Mouse (Mus musculus) adrenal gland, adult (tissue): ENCODE measurements around the gene Thsd4.
A peak's percentile ranks its signal among the peaks of the same experiment; 100 is the strongest.

ENCODE experiments used
- DNase-seq, 2 experiments: peaks; one replicate each; pipeline ENCODE4 v3.0.0; 2022 to 2023; ENCODE audit warnings: low spot score in 1 of 2; ENCODE audit not compliant: inconsistent age in 2 of 2

Gene Thsd4

DNA sequence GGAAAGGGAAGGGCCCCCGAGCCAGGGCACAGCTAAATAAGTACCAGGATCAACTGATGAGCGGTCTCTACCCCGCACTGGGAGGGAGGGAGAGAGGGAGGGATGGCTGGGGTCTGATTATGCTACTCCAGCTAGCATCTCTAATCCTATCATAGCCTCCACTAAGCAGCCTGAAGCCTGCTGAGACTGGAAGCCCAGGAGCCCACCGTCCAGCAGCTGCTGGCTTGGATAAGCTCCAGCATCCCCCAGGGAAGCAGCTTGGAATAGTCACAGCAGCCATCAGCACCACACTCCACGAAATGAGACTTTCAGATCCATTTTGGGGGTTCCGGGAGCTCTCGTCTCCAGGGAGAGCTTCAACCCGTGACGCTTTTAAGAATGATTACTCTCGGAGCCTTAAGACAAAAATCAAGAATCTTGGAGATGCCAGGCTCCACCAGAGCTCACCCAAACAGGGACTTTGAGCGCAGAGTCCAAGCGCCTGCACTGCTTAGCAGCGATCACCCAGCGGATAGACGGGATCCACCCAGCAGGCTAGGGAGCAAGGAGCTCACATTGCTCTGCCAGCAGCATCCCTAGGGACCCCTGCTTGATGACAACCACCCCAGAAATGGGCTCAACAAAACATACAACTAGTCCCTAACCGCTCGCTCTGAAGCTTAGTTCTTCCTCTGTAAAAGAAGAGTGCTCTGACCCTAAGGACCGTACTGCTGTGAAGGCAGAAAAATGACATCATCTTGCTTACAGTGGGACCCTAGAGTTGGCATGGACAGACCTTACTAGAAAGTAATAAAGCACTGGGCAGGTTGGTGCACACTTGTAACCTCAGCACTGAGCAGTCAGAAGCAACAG lies 64.3 kb downstream of the Thsd4 start:
- no peak for DNase-seq

DNA sequence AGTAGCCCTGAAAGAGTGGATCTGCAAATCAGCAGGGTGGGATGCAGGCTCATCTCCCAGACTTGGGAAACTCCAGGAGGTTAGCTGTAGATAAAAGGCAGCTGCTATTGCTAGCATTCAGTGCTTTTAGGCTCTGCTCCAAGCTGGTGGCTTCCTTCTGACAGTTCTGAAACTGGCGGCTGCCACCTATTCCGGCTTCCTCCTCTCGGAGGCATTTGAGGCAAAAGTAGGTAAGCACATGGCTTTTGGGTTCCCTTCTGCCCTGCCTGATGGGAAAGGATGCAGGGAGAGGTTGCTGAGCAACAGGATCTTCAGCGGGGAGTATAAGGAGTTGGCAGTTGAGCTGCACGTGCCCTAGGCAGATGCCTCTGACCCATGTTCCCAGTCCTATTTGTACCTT lies 65.2 kb downstream of the Thsd4 start:
- no peak for DNase-seq

DNA sequence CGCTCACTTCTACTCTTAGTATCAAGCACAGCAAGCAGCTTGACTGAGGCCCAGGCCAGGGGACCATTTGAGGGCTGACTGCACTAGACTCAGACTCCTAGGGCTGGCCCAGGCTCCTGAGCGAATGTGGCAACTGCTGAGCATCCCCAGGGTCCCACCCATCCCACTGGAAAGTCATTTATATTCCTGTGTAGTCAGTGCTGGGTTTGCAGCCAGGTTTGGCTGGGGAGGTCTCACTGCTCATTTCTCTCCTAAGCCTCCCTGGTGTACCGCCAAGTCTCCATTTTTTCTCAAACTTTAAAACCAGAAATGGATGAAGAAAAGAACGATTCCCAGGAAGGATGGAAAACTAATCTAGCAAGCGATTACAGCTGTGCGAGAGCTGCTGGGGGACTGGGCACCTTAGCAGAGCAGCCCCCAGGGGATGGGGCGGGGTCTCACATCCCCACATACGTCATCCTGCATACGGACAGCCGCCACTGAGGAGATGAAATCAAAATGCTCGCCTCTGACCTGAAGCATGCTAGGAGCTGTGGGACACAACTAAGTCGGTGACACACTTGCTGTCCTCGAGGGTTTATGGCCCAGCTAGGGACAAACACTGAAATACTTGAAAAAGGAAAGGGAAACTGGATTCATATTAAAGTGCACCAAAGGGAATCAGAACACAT lies 67.3 kb downstream of the Thsd4 start:
- DNase-seq = no peak

DNA sequence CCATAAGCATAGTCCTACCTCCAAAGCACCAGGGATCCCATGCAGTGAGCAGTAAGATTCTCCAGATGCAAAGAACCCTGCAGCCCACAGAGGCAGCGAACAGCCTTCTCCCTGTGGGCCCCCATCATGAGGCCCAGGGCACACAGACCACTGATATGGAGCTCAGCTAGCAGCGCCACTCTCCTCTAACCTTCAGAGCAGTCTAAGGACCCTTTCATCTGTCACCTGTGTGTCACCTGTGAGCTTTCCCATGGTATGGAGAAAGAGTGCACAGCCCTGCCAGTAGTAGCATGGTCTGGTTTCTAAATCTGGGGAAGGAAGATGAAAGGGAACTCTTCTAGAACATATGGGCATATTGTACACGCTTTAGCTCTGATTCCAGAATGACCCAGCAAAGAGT lies 72.3 kb downstream of the Thsd4 start:
- DNase-seq = no peak

DNA sequence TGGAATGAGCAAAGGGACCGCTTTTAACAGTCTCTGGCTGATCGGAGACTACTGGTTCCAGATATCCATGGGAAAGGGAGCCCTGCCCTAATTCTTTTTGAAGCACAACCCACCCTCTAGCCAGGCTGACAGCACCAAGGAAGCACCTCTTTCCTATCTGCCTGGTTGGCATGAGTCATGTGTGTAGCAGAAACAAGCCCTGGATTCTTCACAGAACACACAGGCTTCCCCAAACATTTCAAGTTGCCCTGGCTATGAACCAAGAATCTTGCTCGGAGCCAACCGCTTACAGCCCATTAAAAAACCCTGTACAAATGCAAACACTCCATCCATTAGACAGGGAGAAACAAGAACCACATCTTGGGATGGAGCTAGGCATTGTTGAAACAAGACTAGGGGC lies 76.0 kb downstream of the Thsd4 start:
- DNase-seq = no peak

DNA sequence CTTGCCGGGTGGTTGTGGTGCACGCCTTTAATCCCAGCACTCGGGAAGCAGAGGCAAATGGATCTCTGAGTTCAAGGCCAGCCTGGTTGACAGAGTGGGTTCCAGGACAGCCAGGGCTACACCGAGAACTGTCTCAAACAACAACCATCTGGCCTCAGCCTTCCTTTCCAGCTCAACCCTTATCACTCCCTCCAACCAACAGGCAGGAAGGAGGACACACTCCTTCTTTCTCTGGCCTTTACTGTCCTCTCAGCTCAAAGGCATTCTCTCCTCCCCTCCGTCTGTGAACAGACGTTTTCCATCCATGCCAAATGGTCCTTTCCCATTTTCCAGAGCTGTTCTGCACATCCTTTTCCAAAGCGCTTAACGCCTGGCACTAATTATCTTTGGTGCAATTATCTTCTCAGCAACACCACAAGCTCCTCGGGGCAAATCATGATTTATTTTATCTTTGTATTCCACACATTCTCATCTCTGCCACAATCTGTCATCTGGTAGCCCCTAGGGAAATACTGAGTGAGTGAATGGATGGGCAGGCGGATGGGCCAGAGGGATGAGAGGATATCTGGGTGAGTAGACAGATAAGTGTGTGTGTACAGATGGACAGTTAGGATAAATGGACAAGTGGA lies 80.5 kb downstream of the Thsd4 start:
- DNase-seq = no peak

DNA sequence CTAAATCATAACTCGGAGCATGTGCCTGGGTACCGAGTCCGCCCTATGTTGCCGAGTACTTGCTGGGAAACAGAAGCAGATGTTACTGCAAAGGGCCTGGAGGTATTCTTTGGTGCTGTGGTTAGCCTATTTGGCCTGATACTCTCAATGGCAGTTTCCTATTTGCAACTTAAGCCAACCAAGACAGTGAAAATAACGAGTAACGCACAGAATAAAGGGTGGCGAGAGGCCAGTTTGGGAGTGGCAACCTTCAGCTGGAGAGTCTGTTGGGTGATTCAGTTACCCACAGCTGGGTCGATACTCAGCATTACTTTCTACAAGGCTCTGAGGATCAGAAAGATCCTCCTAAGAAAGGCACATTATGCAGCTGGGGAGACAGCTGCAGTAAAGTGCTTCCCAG lies 81.3 kb downstream of the Thsd4 start:
- DNase-seq = no peak

DNA sequence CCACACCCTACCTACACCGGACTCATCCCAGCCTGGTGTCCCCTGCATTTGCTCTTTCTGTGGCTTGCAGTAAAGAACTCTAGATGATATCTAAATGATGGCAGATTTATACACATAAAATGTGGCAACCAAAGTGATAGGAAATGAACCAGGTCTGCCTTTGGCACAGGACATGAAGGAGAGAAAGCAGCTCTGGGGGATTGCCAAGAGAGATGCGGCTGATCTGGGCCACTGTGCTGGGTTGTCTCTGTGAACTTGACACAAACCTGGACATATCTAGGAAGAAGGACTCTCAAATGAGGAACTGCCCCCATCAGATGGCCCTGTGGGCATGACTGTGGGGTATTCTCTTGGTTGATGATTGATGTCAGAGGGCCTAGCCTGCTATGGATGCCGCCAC lies 85.6 kb downstream of the Thsd4 start:
- no peak for DNase-seq

DNA sequence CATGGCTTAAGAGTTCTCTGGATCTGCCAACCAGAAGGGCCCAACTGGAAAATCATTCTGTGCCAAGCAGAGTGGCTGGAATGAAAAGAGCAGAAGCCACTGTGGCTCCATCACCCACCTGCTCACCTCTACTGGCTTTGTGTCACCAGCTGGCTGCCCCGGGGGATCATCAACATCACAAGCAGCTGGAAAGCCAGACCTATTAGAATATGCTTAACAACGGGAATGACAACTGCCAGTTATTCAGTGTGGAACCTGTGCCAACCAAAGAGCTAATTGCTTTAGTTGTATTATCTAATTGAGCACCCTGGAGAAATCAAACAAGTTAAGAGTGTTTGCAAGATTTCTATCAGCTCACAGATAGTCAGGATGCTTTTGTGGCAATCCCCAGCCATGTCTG lies 87.8 kb downstream of the Thsd4 start:
- no peak for DNase-seq

DNA sequence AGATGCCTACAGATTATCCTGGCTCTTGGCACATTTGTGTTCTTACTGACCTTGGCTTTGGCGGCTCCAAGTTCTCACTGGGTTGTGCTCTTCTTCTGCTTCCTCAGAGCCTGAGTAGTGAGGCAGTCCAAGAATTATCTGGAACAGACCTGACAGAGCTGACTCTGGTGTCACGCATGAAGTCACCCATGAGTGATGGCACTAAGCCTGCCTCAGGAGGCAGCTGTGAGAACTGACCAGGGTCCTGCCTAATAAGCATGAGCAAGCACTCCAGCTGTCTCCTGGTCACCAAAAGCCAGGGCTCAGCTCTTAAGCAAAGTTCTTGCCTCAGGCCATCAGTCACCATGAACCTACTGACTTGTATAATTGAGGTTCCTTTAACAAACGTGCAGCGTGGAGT lies 89.9 kb downstream of the Thsd4 start:
- no peak for DNase-seq

DNA sequence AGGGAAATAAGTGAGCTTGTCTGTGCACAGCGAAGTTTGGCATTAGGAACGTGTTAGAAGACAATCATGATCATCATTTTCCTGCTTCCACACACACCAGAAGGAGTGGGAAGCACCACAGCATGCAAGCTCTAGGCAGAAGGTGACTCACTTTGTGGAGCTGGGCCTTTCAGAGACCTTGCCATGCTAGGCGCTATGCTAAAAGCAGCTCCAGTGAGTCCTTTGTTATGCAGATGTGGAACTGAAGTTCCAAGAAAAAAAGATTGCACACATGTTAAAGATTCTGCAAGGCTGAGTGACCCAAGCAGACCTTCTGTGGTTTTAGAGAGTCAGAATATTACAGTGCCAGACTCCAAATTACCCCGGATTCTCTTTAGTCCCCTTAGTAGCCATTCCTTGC lies 91.8 kb downstream of the Thsd4 start:
- no peak for DNase-seq

DNA sequence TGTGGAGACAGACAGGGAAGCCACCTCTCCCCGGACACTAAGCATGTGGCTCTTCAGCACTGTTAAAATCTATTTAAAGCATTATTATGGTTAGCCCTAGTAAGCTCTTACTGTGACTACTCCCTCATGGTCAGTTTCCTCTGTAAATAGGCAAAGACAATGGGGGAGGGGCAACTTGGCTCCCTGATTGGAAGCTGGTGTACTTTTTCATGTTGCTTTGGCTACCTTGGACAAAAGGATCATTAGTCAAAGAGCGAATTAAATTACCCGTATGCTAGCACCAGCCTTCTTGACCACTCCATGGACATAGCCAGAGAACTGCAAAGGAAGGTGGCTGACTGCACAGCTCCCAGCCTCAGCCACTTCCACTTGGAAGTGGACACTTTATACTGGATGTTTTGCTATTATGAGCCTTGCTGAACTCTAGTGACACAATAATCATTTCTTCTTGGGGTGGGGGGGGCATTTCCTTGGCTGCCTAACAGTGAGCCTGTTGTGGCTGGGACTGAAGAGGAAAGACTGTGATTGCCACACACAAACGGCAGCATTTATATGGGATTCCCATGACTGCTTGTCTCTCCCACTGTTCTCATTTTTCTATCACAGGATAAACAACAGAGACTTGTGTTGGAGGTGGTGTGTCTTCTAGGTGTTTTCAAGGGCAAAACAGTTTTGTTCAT lies 107.6 kb downstream of the Thsd4 start:
- no peak for DNase-seq

DNA sequence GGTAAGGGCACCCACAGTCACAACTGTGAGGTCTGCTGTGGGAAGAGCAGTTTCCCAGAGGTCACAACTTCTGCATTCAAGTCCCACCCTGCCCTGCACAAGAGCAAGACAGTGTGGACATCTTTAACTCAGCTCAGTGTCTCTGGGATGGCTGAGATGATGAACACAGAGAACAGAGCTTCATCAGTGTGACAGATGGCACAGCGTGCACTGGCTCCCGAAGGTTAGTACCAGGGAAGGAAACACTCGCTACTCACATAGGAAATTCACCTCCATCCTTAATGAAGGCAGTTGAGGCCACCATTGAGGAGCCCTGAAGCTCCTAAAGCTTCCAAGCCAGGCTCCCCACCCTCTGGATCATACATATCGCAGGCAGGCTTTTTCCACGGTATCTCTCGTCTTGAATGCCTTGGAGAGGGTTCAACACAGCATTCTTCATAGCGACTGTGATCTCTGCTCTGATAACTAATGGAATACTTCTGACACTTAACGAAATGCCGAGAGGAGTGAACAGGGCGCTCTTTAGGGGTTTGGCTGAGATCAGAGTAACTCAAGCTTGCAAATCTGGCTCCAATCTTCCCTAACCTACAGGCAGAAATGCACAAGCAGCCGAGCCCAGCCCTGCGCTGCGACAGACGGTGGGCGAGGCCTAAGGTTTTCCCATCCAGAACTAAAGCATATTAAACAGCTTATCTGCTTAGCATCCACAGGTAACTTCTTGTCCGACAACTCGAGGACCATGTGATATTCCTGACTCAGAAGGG lies 110.8 kb downstream of the Thsd4 start:
- DNase-seq = no peak

DNA sequence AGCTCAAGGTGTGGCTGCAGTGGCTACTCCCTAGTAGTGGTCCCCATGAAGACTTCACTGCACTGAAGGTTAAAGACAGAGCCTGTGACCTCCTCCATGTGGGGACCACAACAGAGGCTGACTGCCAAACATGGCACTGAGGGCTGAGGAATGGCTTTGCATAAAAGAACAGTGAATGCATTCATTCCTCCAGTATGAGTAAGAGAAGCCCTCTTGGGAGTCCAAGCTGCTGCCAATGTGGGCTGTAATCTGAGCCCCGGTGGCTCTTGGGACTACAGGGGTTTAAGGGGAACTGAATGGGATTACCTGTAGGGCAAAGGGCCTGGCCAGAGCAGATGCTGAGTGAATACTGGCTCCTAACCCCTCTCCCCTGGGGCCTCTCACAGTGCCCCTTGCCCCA lies 114.5 kb downstream of the Thsd4 start:
- no peak for DNase-seq

DNA sequence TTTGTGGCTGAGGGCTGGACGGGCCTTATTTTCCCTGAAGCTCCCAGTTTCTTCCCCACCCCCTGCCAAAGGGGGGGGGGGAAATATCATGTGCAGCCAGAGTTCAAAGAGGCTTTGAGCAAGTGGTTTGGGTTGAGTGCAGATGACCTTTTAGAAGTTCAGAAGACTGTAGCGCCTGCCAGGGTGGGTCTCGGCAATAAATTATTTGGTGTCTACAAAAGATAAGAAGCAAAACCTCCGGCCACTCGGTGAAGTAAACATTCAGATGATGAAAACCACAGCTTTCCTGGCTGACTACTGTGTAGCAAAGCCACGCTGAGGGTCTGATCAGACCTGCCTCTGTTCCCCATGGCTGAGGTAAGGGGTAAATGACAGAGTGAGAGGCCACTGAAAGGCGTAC lies 116.1 kb downstream of the Thsd4 start:
- peak; percentile 43 to 62 for DNase-seq

DNA sequence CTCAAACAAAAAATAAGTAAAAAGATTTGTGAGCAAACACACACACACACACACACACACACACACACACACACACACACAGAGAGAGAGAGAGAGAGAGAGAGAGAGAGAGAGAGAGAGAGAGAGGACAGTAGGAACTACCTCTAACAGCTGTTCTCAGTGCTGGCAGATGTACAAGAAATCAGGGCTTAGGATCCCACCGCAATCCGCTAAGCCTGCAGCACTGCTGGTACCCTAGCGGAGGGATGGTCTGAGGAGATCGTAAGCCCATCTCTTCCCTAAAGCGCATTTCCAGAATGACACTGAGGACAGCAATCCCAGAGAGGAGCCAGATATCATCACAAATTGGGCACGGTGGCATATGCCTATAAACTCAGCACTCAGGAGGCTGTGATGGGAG lies 119.2 kb downstream of the Thsd4 start:
- DNase-seq = no peak

DNA sequence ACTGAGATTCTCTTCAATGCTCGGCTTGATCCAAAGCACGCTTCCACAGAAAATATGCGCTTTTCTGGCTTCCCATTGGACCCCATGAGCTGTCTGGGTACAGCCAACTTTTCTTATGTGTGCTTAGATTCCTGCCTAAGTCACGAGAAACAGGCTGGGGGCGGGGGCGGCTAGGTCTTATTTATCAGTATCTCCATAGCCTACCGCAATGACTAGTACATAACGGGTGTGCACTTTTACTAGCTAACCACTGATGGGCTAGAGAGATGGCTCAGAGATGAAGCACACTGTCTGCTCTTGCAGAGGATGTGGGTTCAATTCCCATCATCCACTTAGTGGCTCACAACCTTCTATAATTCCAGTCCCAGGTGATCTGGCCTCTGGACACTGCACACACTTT lies 121.8 kb downstream of the Thsd4 start:
- DNase-seq = no peak

DNA sequence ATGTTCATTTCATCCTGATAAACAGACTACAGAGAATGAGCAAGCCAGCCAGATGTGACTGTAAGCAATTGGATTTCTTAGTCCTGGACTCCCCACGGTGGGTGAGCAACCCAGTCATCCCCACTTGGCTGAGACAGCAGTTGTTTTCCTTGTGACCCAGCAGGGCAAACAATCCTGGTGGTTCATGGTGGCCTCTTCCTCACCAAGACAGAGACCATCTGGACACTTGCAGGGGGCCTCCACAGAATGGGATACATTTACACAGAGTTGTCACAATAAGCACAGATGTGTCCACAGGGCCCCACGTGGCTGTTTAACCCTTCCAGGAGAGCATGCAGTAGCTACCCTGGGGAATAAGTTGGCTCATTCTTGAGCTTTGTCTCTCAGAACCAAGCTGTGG lies 123.8 kb downstream of the Thsd4 start:
- no peak for DNase-seq

DNA sequence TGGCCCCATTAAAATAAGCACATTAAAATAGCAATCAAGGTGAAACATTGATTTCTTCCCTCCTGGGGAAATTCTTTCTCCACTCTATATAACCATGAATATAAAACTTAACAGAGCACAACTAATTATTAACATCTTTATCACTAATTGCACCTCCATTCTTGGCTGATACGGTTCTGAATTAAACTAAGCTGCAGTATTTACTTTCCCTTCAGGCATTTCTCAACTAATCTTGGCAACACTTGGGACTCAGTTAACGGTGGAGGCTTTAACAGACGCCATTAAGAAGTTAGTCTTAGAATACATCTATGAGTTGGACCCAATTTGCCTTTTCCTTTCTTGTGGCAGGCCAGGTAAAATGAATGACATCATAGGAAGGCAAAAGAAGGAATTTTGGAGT lies 125.8 kb downstream of the Thsd4 start:
- no peak for DNase-seq

DNA sequence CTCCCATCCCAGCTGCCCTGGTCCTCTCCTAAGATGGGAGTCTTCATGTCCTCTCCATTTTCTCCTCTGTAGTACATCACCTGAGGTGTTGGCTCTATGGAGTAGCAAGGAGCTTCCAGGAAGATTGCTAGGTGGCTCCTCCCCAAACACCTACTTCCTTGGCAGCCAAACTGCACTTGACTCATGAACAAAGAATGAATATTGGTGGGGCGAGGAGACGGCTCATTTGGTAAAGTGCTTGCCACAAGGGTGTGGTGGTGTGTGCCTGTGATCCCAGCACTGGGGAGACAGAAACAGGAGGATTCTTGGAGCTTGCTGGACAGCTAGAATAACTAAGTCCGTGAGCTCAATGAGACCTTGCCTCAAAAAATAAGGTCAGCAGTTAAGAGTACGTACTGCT lies 128.9 kb downstream of the Thsd4 start:
- no peak for DNase-seq

DNA sequence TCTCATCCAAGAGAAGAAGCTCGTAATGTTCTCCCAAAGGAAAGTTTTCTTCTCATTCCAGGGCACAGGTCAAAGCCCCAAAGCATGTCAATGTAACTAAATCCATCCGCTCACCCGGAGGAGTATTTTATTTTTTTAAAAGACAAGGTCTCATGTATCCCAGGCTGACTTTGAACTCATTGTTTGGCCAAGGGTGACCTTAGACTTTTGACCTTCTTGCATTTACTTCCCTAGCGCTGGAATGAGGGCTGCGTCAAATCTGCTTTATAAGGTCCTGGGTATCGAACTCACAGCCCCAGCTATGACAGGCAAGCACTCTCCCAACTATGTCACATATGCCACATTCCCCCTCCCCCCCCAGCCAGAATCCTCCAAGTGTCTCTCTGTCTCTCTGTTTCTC lies 137.1 kb downstream of the Thsd4 start:
- DNase-seq = no peak
